Mouse (Mus musculus) embryonic fibroblast, embryonic 13.5 days (primary cell): ENCODE measurements at regions not wholly inside any gene's neighbourhood (a gene's known extent, or its start where the extent isn't known, plus 50 kb on each side); places are given as distances from the start of the nearest gene placed in this dataset.

ENCODE experiments used
- CTCF ChIP-seq: IDR thresholded peaks from 2 replicates; pipeline ENCODE4 v1.5.1; 2011; ENCODE audit warnings: mild to moderate bottlenecking, control low read depth, low read length, moderate library complexity, borderline replicate concordance; ENCODE audit not compliant: insufficient read depth
- POLR2A ChIP-seq: IDR thresholded peaks from 2 replicates; pipeline ENCODE4 v1.6.1; 2011; ENCODE audit warnings: low read depth, mild to moderate bottlenecking, control low read depth, low read length, moderate library complexity

- TF ChIP-seq CTCF (no peak), POLR2A (no peak)
These were observed 201.7 kb downstream of the Icos start for GRCm38 (mm10) chr1:61179461-61179860.
